Mouse (Mus musculus) ES-E14 (cell line): Measurements from ENCODE around the gene Efna3.

Experiments used
- HCFC1 ChIP-seq: IDR thresholded peaks from 2 replicates; pipeline ENCODE4 v1.6.1; 2012; ENCODE audit warnings: low read length, inconsistent platforms, borderline replicate concordance; ENCODE audit not compliant: insufficient read depth
- MAFK ChIP-seq: IDR thresholded peaks from 2 replicates; pipeline ENCODE4 v1.6.1; 2014; ENCODE audit warnings: mild to moderate bottlenecking, low read depth, low read length, inconsistent platforms; ENCODE audit not compliant: insufficient read depth
- ZC3H11A ChIP-seq: IDR thresholded peaks from 2 replicates; pipeline ENCODE4 v1.6.1; 2012; ENCODE audit warnings: low read depth, mild to moderate bottlenecking, inconsistent platforms, low read length, borderline replicate concordance
- ZNF384 ChIP-seq: IDR thresholded peaks from 2 replicates; pipeline ENCODE4 v1.6.1; 2012; ENCODE audit warnings: low read depth, low read length, inconsistent platforms

GRCm38 (mm10) chr3:89322514-89323165, at the start of gene Efna3:
- TF ChIP-seq HCFC1: no peak
- TF ChIP-seq MAFK: no peak
- no peak for TF ChIP-seq ZNF384
- no peak for TF ChIP-seq ZC3H11A
